Mouse (Mus musculus) ES-E14 (cell line): Measurements from ENCODE around the gene Fam83g.

Experiments
- CHD2 ChIP-seq: IDR thresholded peaks from 2 replicates; pipeline ENCODE4 v1.6.1; 2014; ENCODE audit warnings: mild to moderate bottlenecking, low read depth, low read length, inconsistent platforms
- HCFC1 ChIP-seq: IDR thresholded peaks from 2 replicates; pipeline ENCODE4 v1.6.1; 2012; ENCODE audit warnings: low read length, inconsistent platforms, borderline replicate concordance; ENCODE audit not compliant: insufficient read depth
- MAFK ChIP-seq: IDR thresholded peaks from 2 replicates; pipeline ENCODE4 v1.6.1; 2014; ENCODE audit warnings: mild to moderate bottlenecking, low read depth, low read length, inconsistent platforms; ENCODE audit not compliant: insufficient read depth
- ZC3H11A ChIP-seq: IDR thresholded peaks from 2 replicates; pipeline ENCODE4 v1.6.1; 2012; ENCODE audit warnings: low read depth, mild to moderate bottlenecking, inconsistent platforms, low read length, borderline replicate concordance
- ZNF384 ChIP-seq: IDR thresholded peaks from 2 replicates; pipeline ENCODE4 v1.6.1; 2012; ENCODE audit warnings: low read depth, low read length, inconsistent platforms

GRCm38 (mm10) chr11:61706232-61706631 is 22.3 kb downstream of the Fam83g start:
- TF ChIP-seq HCFC1 = no peak
- no peak for TF ChIP-seq ZC3H11A
- TF ChIP-seq ZNF384 = no peak
- no peak for TF ChIP-seq CHD2
- no peak for TF ChIP-seq MAFK
